Mouse (Mus musculus) effector memory CD4-positive, alpha-beta T cell, adult 7 months (primary cell): ENCODE data around the gene Hs6st1. TPM values are rescaled to one million over a fixed set of nuclear protein-coding genes. Genes with fewer than 3 reads are reported as not detected.

Experiments used
- polyA plus RNA-seq: library from polyadenylated mRNA; unstranded; fragments of 100-300 nt; shearing (Covaris generic); gene quantifications from one replicate; pipeline ENCODE4 v1.2.1, GENCODE M21; 2017

Gene Hs6st1
- 18.8 TPM for polyA plus RNA-seq

GRCm38 (mm10) chr1:36068076-36068475 is at the start of gene Hs6st1:
TSS of gene Hs6st1 (plus strand) at chr1:36068400.

Other genes starting within 250 kb of the Hs6st1 start
- gene Uggt1, start 176.3 kb downstream of the Hs6st1 start, polyA plus RNA-seq = 77.7 TPM
- 512 TPM for gene Neurl3, start 206.3 kb downstream of the Hs6st1 start, polyA plus RNA-seq
- 674 TPM for gene Arid5a, start 239.3 kb downstream of the Hs6st1 start, polyA plus RNA-seq